ENCODE assay signal across 8 mouse cellular contexts in genomic region chr13:51793425-51793891, GRCm38 (mm10). TPM values are rescaled to one million over a fixed set of nuclear protein-coding genes. Genes with fewer than 3 reads are reported as not detected.
DNase-seq lines count a peak whose midpoint lies in the region; ATAC-seq and TF ChIP-seq lines count a peak whose summit lies in the region.

TSS of gene Sema4d (minus strand) at chr13:51793747.

- no peaks in the 10 kb centered on the region for H3K36me3 ChIP-seq in forebrain, embryonic 14.5 days (ENCODE audit: control insufficient read depth, insufficient read depth, low read length)
- no peaks in the 10 kb centered on the region for H3K36me3 ChIP-seq in lung, embryonic 16.5 days (ENCODE audit: control insufficient read depth, insufficient read depth, low read length)

- no peaks in the 10 kb centered on the region for H3K27me3 ChIP-seq in forebrain, embryonic 14.5 days (replicated peaks; ENCODE audit: control insufficient read depth, insufficient read depth, low read length)
- H3K27me3 ChIP-seq in lung, embryonic 16.5 days (ENCODE audit: control insufficient read depth, insufficient read depth, low read depth, low read length): no peaks in the 10 kb centered on the region

- peak; percentile 49; the same call in 1 of the 2 replicates for TF ChIP-seq POLR2A in olfactory bulb, adult 2 months (IDR thresholded peaks at IDR 0.05; ENCODE audit: insufficient read depth, low read depth, low read length)

- peaks cover 20% of the 10 kb centered on the region for H3K4me1 ChIP-seq in forebrain, embryonic 14.5 days (ENCODE audit: control insufficient read depth, insufficient read depth, low read length)
- peaks cover 19% of the 10 kb centered on the region for H3K4me1 ChIP-seq in lung, embryonic 16.5 days (replicated peaks; ENCODE audit: control insufficient read depth, insufficient read depth, low read length)
- H3K4me1 ChIP-seq in olfactory bulb, adult 2 months (ENCODE audit: control insufficient read depth, insufficient read depth, low read length): peaks cover 43% of the 10 kb centered on the region

- ATAC-seq in cerebellum, adult (ENCODE audit: insufficient number of reproducible peaks, low FRiP score, low TSS enrichment): peak; percentile 64
- peak; percentile 81 for ATAC-seq in forebrain, embryonic 14.5 days
- peak; percentile 38 to 55; a peak in 3 of 4 replicates for ATAC-seq in hematopoietic stem cell, adult 5-6 weeks (replicated peaks in 1 of 2; ENCODE audit: insufficient read depth in 1 of 2, low FRiP score in 2 of 2, low TSS enrichment in 1 of 2, low read depth in 1 of 2, poor library complexity in 2 of 2, severe bottlenecking in 2 of 2)
- peak; percentile 79 for ATAC-seq in lung, embryonic 16.5 days (ENCODE audit: low read depth)

- no peak for TF ChIP-seq CTCF in olfactory bulb, adult 2 months (IDR thresholded peaks at IDR 0.05; ENCODE audit: insufficient read depth, low read depth, low read length)

- 0% methylated on average over 28 of the region's 52 CpGs for WGBS in forebrain, embryonic 14.5 days
- under 1% methylated on average over 22 of the region's 52 CpGs for WGBS in lung, embryonic 16.5 days
- under 1% methylated on average over 40 of the region's 52 CpGs for WGBS in olfactory bulb, adult 2 months

- H3K27ac ChIP-seq in forebrain, embryonic 14.5 days (ENCODE audit: low read depth, low read length): peak within 1 kb of the TSS; percentile 71
- peak within 1 kb of the TSS; percentile 38; the same call in 1 of the 2 replicates for H3K27ac ChIP-seq in lung, embryonic 16.5 days (ENCODE audit: low read length)
- peak within 1 kb of the TSS; percentile 74 for H3K27ac ChIP-seq in olfactory bulb, adult 2 months (ENCODE audit: insufficient read depth, low read depth, low read length)

- peak within 1 kb of the TSS; percentile 96 for H3K4me2 ChIP-seq in forebrain, embryonic 14.5 days (ENCODE audit: low read length)
- peak within 1 kb of the TSS; percentile 93 for H3K4me2 ChIP-seq in lung, embryonic 16.5 days (ENCODE audit: low read depth, low read length)

- peak within 1 kb of the TSS; percentile 79 for H3K4me3 ChIP-seq in forebrain, embryonic 14.5 days (ENCODE audit: low read depth, low read length)
- peak within 1 kb of the TSS; percentile 72 for H3K4me3 ChIP-seq in lung, embryonic 16.5 days (ENCODE audit: low read length)
- peak within 1 kb of the TSS; percentile 89 for H3K4me3 ChIP-seq in olfactory bulb, adult 2 months (ENCODE audit: insufficient read depth, low read depth, low read length)

- no peaks in the 10 kb centered on the region for H3K9me3 ChIP-seq in forebrain, embryonic 14.5 days (replicated peaks; ENCODE audit: control insufficient read depth, low read length)
- no peaks in the 10 kb centered on the region for H3K9me3 ChIP-seq in lung, embryonic 16.5 days (ENCODE audit: control insufficient read depth, low read length)

- DNase-seq in MEL-GATA-1-ER (ENCODE audit: extremely low read depth, low read depth): peak; percentile 68
- peak; percentile 91 for DNase-seq in forebrain, embryonic 14.5 days (ENCODE audit: low spot score)
- DNase-seq in layer of hippocampus, adult 8-10 months (ENCODE audit: low spot score in 2 of 2): peak in 1 of 2 experiments; percentile 63
- DNase-seq in thymus, postnatal 0 days (ENCODE audit: low spot score): peak; percentile 80

- H3K9ac ChIP-seq in forebrain, embryonic 14.5 days (ENCODE audit: low read length): peak within 1 kb of the TSS; percentile 90
- peak within 1 kb of the TSS; percentile 76 for H3K9ac ChIP-seq in lung, embryonic 16.5 days (ENCODE audit: low read length)

RNA-seq across cellular contexts. Expression of gene Sema4d, which starts in this region (rescaled TPM):
- polyA plus RNA-seq in forebrain, embryonic 14.5 days (2014; fragmentation: Nextera tagmentation; extraction: Ambion mirVana): 12.7 and 22.1 TPM in 2 replicates
- 16.9 and 26.5 TPM in 2 replicates for total RNA-seq in hematopoietic stem cell, adult 5-6 weeks (2017)
- total RNA-seq in layer of hippocampus, adult 8-10 months (2022): 10 to 100 TPM; 79.8 to 99.9 (median 95.4) TPM
- 9.0 and 9.8 TPM in 2 replicates for polyA plus RNA-seq in lung, embryonic 16.5 days (2015; fragmentation: Nextera tagmentation; extraction: Ambion mirVana)
- polyA plus RNA-seq in olfactory bulb, adult 2 months (2012; ENCODE audit: insufficient read depth, insufficient read length, low replicate concordance, missing spikeins): 104 TPM in 1 of 2 replicates, not detected in the other
- polyA plus RNA-seq in thymus, postnatal 0 days (2015; fragmentation: Nextera tagmentation; extraction: Ambion mirVana): 55.9 and 58.5 TPM in 2 replicates
